Mouse (Mus musculus) neural tube, embryonic 11.5 days (tissue): Measurements from ENCODE around the gene Dock4. TPM values are rescaled to one million over a fixed set of nuclear protein-coding genes. Genes with fewer than 3 reads are reported as not detected.
A peak's percentile ranks its signal among the peaks of the same experiment; 100 is the strongest.

Experiments
- ATAC-seq: fragments of 200-750 bp; cut with Nextera tagmentation; 2 replicates; pipeline ENCODE4 v1.8.0; 2017; ENCODE audit warnings: moderate number of reproducible peaks, mild to moderate bottlenecking, moderate TSS enrichment, moderate library complexity; ENCODE audit not compliant: insufficient read depth, low FRiP score, low TSS enrichment
- DNase-seq: peaks from one replicate; pipeline ENCODE4 v3.0.0-alpha.2; 2015; ENCODE audit warnings: low spot score
- H3K27ac ChIP-seq: fragments of 300-500 bp; sonication (generic); 2 replicates; pipeline ENCODE4 v1.5.1; 2014; ENCODE audit warnings: low read depth, mild to moderate bottlenecking, low read length
- H3K27me3 ChIP-seq: fragments of 300-500 bp; sonication (generic); 2 replicates; pipeline ENCODE4 v1.6.1; 2014; ENCODE audit warnings: mild to moderate bottlenecking, low read length, mixed read lengths; ENCODE audit not compliant: control insufficient read depth, insufficient read depth
- H3K36me3 ChIP-seq: fragments of 300-500 bp; sonication (generic); 2 replicates; pipeline ENCODE4 v1.6.1; 2014; ENCODE audit warnings: mild to moderate bottlenecking, low read length, moderate library complexity, mixed read lengths; ENCODE audit not compliant: control insufficient read depth, insufficient read depth
- H3K4me1 ChIP-seq: fragments of 300-500 bp; sonication (generic); 2 replicates; pipeline ENCODE4 v1.6.1; 2014; ENCODE audit warnings: low read length, mixed read lengths; ENCODE audit not compliant: control insufficient read depth, insufficient read depth
- H3K4me2 ChIP-seq: fragments of 300-500 bp; sonication (generic); 2 replicates; pipeline ENCODE4 v1.6.1; 2014; ENCODE audit warnings: low read depth, mild to moderate bottlenecking, moderate library complexity
- H3K4me3 ChIP-seq: fragments of 300-500 bp; sonication (generic); 2 replicates; pipeline ENCODE4 v1.5.1; 2014; ENCODE audit warnings: low read depth, low read length
- H3K9ac ChIP-seq: fragments of 300-500 bp; sonication (generic); 2 replicates; pipeline ENCODE4 v1.6.1; 2014; ENCODE audit warnings: mild to moderate bottlenecking, low read length
- H3K9me3 ChIP-seq: fragments of 300-500 bp; sonication (generic); 2 replicates; pipeline ENCODE4 v1.6.1; 2016; ENCODE audit warnings: low read length; ENCODE audit not compliant: control insufficient read depth
- WGBS: fragments of 180-500 bp; shearing (Covaris S2); extraction: QIAGEN DNeasy Blood & Tissue Kit; methylation state at CpG from one replicate; pipeline ENCODE4 v1.1.7; 2014; 5-methylcytosine and 5-hydroxymethylcytosine counted together
- polyA plus RNA-seq: library from polyadenylated mRNA; unstranded; fragments of >200 nt; fragmentation: Nextera tagmentation; extraction: Ambion mirVana; gene quantifications from 2 replicates; pipeline ENCODE4 v1.2.1, GENCODE M21; 2014

The Dock4 gene
- polyA plus RNA-seq, 1 experiment from 2014 or later: 19.6 TPM

DNA sequence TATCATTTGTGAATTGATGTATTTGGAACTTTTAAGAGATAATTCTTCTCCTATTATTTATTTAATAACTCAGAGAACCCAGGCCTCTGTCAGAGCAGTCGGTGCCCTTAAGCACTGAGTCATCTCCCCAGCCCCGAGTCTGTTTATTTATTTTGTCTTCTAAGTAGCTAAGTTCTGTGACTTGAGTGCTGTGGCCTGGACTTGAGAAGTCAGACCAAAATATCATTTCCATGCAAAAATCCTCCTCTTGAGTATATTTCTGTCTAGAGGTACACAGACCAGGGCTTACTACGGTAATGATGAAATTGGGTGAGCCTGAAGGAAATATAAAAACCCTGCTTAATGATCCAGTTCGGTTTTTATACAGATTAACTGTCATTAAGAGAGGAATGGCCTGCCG, 52.1 kb downstream of the Dock4 start:
- Histone ChIP-seq H3K36me3 (no peaks in the 10 kb centered on the region), H3K9me3 (no peaks in the 10 kb centered on the region), H3K27ac (no peak overlapping the region), H3K27me3 (no peaks in the 10 kb centered on the region), H3K9ac (no peak overlapping the region), H3K4me2 (no peak overlapping the region), H3K4me1 (no peaks in the 10 kb centered on the region), H3K4me3 (no peak overlapping the region)
- WGBS: 64% methylated on average over 5 of the region's 5 CpGs
- DNase-seq: no peak
- peak; percentile 13; the same call in 1 of the 2 replicates for ATAC-seq

DNA sequence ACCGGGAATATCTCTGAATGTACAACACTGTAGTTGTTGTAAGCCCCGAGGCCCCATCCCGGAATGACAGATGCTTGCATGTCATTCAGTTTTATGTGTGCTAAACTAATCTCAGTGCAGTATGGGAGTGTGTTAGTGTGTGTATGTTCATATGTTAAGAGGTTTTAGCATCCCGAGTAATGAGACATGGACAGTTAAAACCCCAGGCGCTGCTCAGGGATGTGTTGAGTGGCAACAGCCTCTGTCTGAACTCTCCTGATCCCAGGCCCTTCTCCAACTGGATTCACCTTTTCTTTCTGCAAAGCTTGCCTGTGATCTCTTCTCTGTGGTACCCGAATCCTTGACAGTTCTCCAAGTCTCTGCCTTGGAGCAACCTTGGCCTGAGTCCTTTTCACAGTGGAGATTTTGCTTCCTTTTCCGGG, 52.5 kb downstream of the Dock4 start:
- Histone ChIP-seq H3K27ac (peak overlapping the region; percentile 14; the same call in 1 of the 2 replicates), H3K4me2 (no peak overlapping the region), H3K9ac (no peak overlapping the region), H3K4me3 (no peak overlapping the region), H3K27me3 (no peaks in the 10 kb centered on the region), H3K36me3 (no peaks in the 10 kb centered on the region), H3K9me3 (no peaks in the 10 kb centered on the region), H3K4me1 (no peaks in the 10 kb centered on the region)
- no peak for DNase-seq
- WGBS: 73% methylated on average over 7 of the region's 7 CpGs
- peak; percentile 27; the same call in 1 of the 2 replicates for ATAC-seq

GRCm38 (mm10) chr12:40498928-40499626, 53.3 kb downstream of the Dock4 start:
- WGBS: 65% methylated on average over 15 of the region's 15 CpGs
- no peak overlapping the region for H3K4me3 ChIP-seq
- no peak overlapping the region for H3K27ac ChIP-seq
- no peak overlapping the region for H3K9ac ChIP-seq
- H3K27me3 ChIP-seq: no peaks in the 10 kb centered on the region
- no peak overlapping the region for H3K4me2 ChIP-seq
- no peak for DNase-seq
- H3K36me3 ChIP-seq: no peaks in the 10 kb centered on the region
- no peaks in the 10 kb centered on the region for H3K4me1 ChIP-seq
- no peaks in the 10 kb centered on the region for H3K9me3 ChIP-seq
- ATAC-seq: no peak

DNA sequence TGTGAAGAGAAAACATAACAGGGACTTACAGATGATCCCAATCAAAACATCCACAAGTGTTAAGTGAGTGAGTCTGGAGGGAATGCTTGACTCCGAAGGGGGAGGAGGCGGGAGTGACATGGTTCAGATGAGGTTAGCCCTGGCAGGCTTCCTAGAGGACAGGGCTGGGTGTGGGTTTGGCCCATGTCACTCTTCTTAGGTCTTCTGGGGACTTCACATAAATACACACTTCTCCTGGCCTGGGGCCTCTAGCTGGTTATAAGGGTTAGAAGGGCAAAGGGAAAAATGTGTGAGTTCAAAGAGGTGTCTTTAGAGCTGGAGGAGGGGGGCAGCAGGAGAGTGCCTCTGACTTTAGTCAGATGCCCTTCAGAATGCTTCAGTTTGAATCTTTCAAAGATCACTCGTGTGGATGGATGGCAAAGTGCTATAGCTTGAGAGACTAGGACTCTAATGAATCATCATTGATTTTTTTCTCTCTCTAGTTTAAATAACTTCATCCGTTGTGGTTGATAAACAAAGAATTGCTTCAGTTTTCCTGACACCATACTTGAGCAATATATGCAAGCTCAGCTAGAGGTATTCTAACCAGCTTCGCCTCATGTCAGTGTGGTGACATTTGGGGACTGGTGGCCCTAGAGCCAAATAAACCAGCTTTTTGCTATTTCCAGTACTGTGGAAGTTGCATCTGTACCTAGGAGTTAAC, 54.0 kb downstream of the Dock4 start:
- H3K9me3 ChIP-seq: no peaks in the 10 kb centered on the region
- H3K27me3 ChIP-seq: no peaks in the 10 kb centered on the region
- no peaks in the 10 kb centered on the region for H3K4me1 ChIP-seq
- no peak overlapping the region for H3K4me2 ChIP-seq
- H3K9ac ChIP-seq: no peak overlapping the region
- 66% methylated on average over 5 of the region's 5 CpGs for WGBS
- H3K36me3 ChIP-seq: no peaks in the 10 kb centered on the region
- H3K27ac ChIP-seq: no peak overlapping the region
- no peak overlapping the region for H3K4me3 ChIP-seq
- ATAC-seq (no peak), DNase-seq (no peak)

GRCm38 (mm10) chr12:40501141-40501540, 55.4 kb downstream of the Dock4 start:
- no peak for ATAC-seq
- H3K36me3 ChIP-seq: no peaks in the 10 kb centered on the region
- WGBS: 81% methylated on average over 1 of the region's 1 CpGs

GRCm38 (mm10) chr12:40503520-40503919, 57.8 kb downstream of the Dock4 start:
- H3K4me2 ChIP-seq: no peak overlapping the region
- ATAC-seq: no peak
- no peak overlapping the region for H3K9ac ChIP-seq
- no peak overlapping the region for H3K27ac ChIP-seq
- H3K4me1 ChIP-seq: 0 out of 2 replicates have a peak, but pooled peaks cover 3% of the 10 kb centered on the region
- H3K9me3 ChIP-seq: no peaks in the 10 kb centered on the region
- no peak for DNase-seq
- 72% methylated on average over 3 of the region's 3 CpGs for WGBS
- no peak overlapping the region for H3K4me3 ChIP-seq
- no peaks in the 10 kb centered on the region for H3K36me3 ChIP-seq
- no peaks in the 10 kb centered on the region for H3K27me3 ChIP-seq

More at GRCm38 (mm10) chr12:40501141-40501540, 55.4 kb downstream of the Dock4 start:
- Histone ChIP-seq H3K4me3 (no peak overlapping the region), H3K27me3 (no peaks in the 10 kb centered on the region), H3K27ac (no peak overlapping the region), H3K4me1 (no peaks in the 10 kb centered on the region), H3K4me2 (no peak overlapping the region), H3K9me3 (no peaks in the 10 kb centered on the region), H3K9ac (no peak overlapping the region)
- DNase-seq: no peak

- H3K4me1 ChIP-seq: 0 out of 2 replicates have a peak, but pooled peaks cover 3% of the 10 kb centered on the region
- ATAC-seq: no peak
Observed at GRCm38 (mm10) chr12:40504687-40505086, 58.9 kb downstream of the Dock4 start.

DNA sequence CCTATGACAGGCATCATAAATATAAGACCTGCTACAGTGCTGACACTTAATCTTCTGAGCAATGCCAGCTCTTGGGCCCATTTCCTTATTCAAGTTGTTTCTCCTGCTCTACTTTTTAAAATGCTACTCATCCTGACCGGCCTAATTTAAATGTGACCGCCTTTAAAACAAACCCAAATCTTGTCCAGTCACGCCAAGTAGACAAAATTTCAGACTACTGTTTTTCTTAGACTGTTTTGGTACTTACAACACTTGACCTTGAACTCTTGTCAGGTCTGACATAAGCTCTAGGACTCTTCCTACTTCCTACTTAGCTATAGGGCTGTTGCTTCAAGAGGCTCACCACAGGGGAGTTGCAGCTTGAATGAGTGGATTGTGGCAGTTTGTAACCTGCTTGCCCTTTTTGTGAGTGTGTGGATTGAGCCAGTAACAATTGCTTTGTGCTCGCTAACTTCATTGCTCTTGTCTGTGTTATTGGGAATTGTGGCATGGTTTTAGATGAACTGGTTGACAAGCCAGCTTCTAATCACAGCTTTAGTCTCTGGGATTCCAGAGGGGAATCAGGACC, 62.2 kb downstream of the Dock4 start:
- no peak for ATAC-seq
- Histone ChIP-seq H3K9me3 (no peaks in the 10 kb centered on the region), H3K36me3 (no peaks in the 10 kb centered on the region), H3K27me3 (no peaks in the 10 kb centered on the region), H3K27ac (no peak overlapping the region), H3K4me3 (no peak overlapping the region), H3K4me1 (peaks cover 5% of the 10 kb centered on the region; the same call in 1 of the 2 replicates), H3K4me2 (no peak overlapping the region), H3K9ac (no peak overlapping the region)
- no peak for DNase-seq
- 68% methylated on average over 4 of the region's 4 CpGs for WGBS

More at GRCm38 (mm10) chr12:40504687-40505086, 58.9 kb downstream of the Dock4 start:
- no peak overlapping the region for H3K9ac ChIP-seq
- no peak for DNase-seq
- no peaks in the 10 kb centered on the region for H3K27me3 ChIP-seq
- no peak overlapping the region for H3K27ac ChIP-seq
- H3K9me3 ChIP-seq: no peaks in the 10 kb centered on the region
- 82% methylated on average over 3 of the region's 3 CpGs for WGBS
- no peak overlapping the region for H3K4me3 ChIP-seq
- H3K36me3 ChIP-seq: no peaks in the 10 kb centered on the region
- H3K4me2 ChIP-seq: no peak overlapping the region
